Mouse (Mus musculus): ENCODE data around the gene Pin4. TPM values are rescaled to one million over a fixed set of nuclear protein-coding genes. Genes with fewer than 3 reads are reported as not detected.

The Pin4 gene
- polyA plus RNA-seq, 1 experiment, result 5.0 TPM

- no peak for DNase-seq (ENCODE audit: low read depth)
Observed at GRCm38 (mm10) chrX:102156618-102157422, 37.6 kb downstream of the Pin4 start, which contains the start of gene Ercc6l. Gene Ercc6l (minus strand): TSS chrX:102157091.

DNA sequence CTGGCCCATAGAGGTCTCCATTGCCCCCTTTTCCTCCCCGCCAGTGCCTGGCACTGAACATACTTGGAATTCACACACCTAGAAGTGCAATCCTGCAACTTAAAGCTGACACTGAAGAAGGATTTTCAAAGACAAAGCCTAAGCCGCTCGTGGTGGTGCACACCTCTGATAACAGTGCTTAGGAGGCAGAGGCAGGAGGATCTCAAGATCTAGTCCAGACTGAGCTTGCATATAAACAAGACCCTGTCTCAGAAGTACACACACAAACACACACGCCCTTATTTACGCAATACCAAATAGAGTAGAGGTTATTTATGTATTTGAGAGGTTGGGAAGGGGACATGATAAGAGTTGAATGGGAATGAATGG, 38.2 kb downstream of the Pin4 start:
- no peak for DNase-seq (ENCODE audit: low read depth)

DNA sequence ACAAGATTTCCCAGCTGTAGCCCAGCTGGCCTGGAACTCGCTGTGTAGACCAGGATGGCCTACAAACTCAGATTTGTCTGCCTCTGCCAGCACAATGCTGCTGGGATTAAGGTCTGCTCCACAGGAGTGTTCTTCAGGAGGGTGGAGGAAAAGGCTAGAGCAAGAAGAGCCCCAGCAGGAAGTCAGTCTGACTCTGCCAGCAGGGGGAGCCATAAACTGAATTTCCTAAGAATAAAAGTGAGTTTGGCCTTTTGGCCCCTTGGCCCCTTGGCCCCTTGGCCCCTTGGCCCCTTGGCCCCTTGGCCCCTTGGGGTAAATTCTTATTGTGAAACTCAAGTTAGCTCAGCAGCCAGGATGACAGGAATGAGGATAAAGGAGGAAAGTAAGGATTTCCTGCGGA, 40.5 kb downstream of the Pin4 start:
- no peak for DNase-seq (ENCODE audit: low read depth)

DNA sequence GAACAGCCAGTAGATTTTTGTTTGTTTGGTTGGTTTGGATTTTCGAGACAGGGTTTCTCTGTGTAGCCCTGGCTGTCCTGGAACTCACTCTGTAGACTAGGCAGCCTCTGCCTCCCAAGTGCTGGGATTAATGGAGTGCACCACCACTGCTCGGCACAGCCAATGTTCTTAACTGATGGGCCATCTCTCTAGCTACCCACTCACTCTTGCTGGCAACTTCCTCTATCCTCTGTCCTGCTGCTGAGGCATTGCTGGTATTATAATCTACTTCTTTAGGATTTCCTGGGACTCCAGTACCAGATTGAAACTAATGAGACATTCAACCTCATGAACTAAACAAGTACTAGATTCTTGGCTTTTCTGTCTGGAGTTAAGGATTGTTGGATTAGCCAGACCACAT, 41.3 kb downstream of the Pin4 start:
- DNase-seq (ENCODE audit: low read depth), result no peak

DNA sequence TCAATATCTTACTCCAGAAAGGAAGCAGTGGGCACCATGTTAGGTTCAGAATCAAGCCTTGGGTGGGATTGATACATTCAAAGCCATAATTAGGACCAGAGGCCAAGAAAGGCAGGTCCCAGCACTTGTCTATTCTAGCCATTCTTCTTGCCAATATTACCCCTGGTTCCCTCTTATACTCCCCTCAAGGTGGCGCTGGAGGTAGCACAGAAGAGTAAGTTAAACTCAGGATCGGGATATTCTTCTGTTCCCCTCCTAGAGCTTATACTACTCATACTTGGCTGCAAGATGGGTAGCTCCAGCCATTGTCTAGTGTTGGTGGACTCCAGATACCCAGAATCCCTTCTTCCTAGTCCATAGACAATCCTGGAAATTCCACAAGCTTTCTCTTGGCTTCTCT, 43.8 kb downstream of the Pin4 start:
- DNase-seq (ENCODE audit: low read depth), result no peak

GRCm38 (mm10) chrX:102163529-102163928, 44.3 kb downstream of the Pin4 start:
- DNase-seq (ENCODE audit: low read depth), result no peak

DNA sequence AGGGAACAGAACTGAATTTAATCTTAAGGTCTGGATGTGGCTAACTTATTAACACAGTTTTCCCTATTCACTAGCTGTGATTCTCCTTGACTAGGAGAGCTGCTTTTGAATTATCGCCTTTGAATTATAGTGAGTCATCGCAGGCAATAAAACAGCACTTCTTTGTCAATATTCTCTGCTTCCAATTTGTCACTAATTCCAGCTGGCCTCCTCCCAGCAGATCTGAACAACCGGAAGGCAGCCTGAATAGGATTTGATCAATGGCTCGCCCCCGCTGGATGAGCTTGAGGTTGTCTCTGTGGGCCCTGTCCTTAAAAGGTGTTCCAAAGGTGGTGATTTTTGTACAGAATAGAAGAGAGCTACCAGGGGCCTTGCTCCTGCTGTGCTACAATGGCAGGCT, 47.3 kb downstream of the Pin4 start:
- DNase-seq (ENCODE audit: low read depth), result no peak

DNA sequence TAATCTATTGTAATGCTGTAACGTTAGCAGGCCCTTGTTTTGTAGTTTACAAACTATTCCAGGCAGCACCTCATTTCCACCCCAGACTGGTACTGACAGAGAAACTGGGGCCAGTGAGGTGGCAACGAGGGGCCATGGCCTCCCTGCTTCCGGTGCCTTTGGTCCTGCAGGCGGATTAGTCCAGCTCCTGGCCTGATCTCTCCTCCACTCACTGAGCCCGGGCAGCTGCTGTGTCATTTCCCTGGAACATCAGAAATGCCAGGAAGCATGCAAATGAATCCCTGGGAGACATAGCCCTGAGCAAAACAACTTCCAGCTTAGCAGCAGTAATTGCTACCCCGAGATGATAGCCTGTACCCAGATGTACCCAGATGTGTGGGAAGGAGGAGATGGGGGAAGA, 47.7 kb downstream of the Pin4 start:
- DNase-seq (ENCODE audit: low read depth), result no peak

- DNase-seq (ENCODE audit: low read depth), result no peak
Observed at GRCm38 (mm10) chrX:102169724-102170123, 50.5 kb downstream of the Pin4 start.

DNA sequence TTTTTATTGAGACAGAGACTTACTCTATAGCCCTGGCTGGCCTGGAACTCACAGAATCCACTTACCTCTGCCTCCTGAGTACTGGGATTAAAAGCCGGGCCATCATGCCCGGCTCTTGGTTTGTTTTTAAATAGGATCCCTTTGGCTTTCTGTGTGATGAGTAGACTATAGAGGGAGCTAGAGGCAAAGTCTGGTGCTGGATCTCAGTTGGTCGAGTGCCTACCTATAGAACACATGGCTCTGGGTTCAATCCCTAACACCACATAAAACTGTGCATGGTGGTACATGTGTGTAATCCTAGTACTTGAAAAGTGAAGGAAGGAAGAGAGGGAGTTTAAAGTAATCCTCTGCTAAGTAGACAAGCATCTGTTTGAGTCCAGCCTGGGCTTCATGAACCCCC, 50.9 kb downstream of the Pin4 start:
- DNase-seq (ENCODE audit: low read depth), result no peak

- no peak for DNase-seq (ENCODE audit: low read depth)
Observed at GRCm38 (mm10) chrX:102170900-102171299, 51.7 kb downstream of the Pin4 start.

DNA sequence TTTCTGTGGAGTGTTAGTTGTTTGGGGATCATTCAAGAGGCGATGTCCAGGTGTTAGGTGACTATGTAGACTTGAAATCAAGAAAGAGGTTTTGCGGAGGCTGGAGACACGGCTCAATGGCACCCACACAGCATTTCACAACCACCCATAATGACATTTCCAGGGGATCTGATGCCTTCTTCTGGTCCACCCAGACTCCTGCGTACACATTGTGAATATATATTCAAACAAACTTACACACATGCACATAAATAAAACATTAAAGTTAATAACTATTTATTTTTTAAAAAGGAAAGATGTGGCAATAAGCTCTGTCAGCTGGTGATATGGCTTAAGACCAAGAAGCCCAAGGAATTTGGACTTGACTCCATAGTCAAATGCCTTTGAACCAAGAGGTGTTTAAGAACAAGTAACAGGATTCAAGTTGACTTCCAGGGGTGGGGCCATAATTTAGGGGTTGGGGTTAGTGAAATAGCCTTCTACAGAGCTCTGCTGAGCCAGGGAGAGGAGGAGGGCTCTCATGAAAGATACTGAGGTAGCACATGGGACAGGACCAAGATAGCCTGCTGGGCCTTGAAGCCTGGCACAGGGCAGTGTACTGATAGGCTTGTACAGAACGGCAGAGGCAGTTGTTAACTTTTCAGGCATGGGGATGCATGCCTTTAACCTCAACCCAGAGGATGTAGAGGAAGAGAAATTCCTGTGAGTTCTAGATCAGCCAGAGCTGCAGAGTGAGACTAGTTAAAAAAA, 56.5 kb downstream of the Pin4 start:
- no peak for DNase-seq (ENCODE audit: low read depth)

Other genes starting within 250 kb of the Pin4 start
- 22.2 and 26.7 TPM in 2 replicates for gene Rtl5, start 48.1 kb upstream of the Pin4 start, polyA plus RNA-seq (2012; rRNA removed)
- 0.14 and 0.18 TPM in 2 replicates for gene Ercc6l, start 37.6 kb downstream of the Pin4 start, polyA plus RNA-seq (2012; rRNA removed)
- 620 and 709 TPM in 2 replicates for gene Rps4x, start 69.9 kb downstream of the Pin4 start, polyA plus RNA-seq (2012; rRNA removed)
- gene Cited1, start 132.7 kb downstream of the Pin4 start, polyA plus RNA-seq (2012; rRNA removed), result 124 and 138 TPM in 2 replicates

Data from gonadal fat pad, adult 2 months (tissue).